Mouse (Mus musculus) hindbrain, embryonic 12.5 days (tissue): ENCODE measurements at regions not wholly inside any gene's neighbourhood (a gene's known extent, or its start where the extent isn't known, plus 50 kb on each side); places are given as distances from the start of the nearest gene placed in this dataset.
"Not testable (repeated sequence)": the region's sequence is repeated elsewhere in the genome, so short reads cannot be mapped to it uniquely, and the experiment has no call there.

Experiments
- ATAC-seq: fragments of 200-750 bp; cut with Nextera tagmentation; 2 replicates; pipeline ENCODE4 v1.8.0; 2017; ENCODE audit warnings: moderate TSS enrichment; ENCODE audit not compliant: low FRiP score
- H3K27ac ChIP-seq: fragments of 300-500 bp; sonication (generic); 2 replicates; pipeline ENCODE4 v1.5.1; 2016; ENCODE audit warnings: mild to moderate bottlenecking
- H3K27me3 ChIP-seq: fragments of 300-500 bp; sonication (generic); 2 replicates; pipeline ENCODE4 v1.6.1; 2016; ENCODE audit warnings: mild to moderate bottlenecking
- H3K36me3 ChIP-seq: fragments of 300-500 bp; sonication (generic); 2 replicates; pipeline ENCODE4 v1.6.1; 2016; ENCODE audit warnings: mild to moderate bottlenecking
- H3K4me1 ChIP-seq: fragments of 300-500 bp; sonication (generic); 2 replicates; pipeline ENCODE4 v1.6.1; 2016
- H3K4me2 ChIP-seq: fragments of 300-500 bp; sonication (generic); replicated peaks from 2 replicates; pipeline ENCODE4 v1.6.1; 2016; ENCODE audit warnings: mild to moderate bottlenecking
- H3K4me3 ChIP-seq: fragments of 300-500 bp; sonication (generic); 2 replicates; pipeline ENCODE4 v1.5.1; 2016; ENCODE audit warnings: mild to moderate bottlenecking
- H3K9ac ChIP-seq: fragments of 300-500 bp; sonication (generic); 2 replicates; pipeline ENCODE4 v1.6.1; 2016; ENCODE audit warnings: mild to moderate bottlenecking, moderate library complexity
- H3K9me3 ChIP-seq: fragments of 300-500 bp; sonication (generic); replicated peaks from 2 replicates; pipeline ENCODE4 v1.6.1; 2016; ENCODE audit warnings: mild to moderate bottlenecking
- WGBS: fragments of 180-500 bp; shearing (Covaris S2); methylation state at CpG from one replicate; pipeline ENCODE4 v1.1.7; 2016; 5-methylcytosine and 5-hydroxymethylcytosine counted together

GRCm38 (mm10) chr1:149129767-149130287, 831.3 kb downstream of the Pla2g4a start:
- no peaks in the 10 kb centered on the region for H3K27me3 ChIP-seq
- whole genome bisulfite sequencing: 75% methylated on average over 2 of the region's 2 CpGs

GRCm38 (mm10) chr1:149129138-149129537, 832.0 kb downstream of the Pla2g4a start:
- Histone ChIP-seq H3K36me3 (no peaks in the 10 kb centered on the region), H3K4me2 (no peak overlapping the region), H3K9me3 (no peaks in the 10 kb centered on the region), H3K27ac (no peak overlapping the region), H3K4me3 (no peak overlapping the region), H3K4me1 (no peaks in the 10 kb centered on the region), H3K9ac (no peak overlapping the region), H3K27me3 (no peaks in the 10 kb centered on the region)
- ATAC-seq: no peak

More at GRCm38 (mm10) chr1:149129767-149130287, 831.3 kb downstream of the Pla2g4a start:
- Histone ChIP-seq H3K4me1 (no peaks in the 10 kb centered on the region), H3K9ac (no peak overlapping the region), H3K9me3 (no peaks in the 10 kb centered on the region), H3K4me2 (no peak overlapping the region), H3K36me3 (no peaks in the 10 kb centered on the region), H3K4me3 (no peak overlapping the region), H3K27ac (no peak overlapping the region)
- ATAC-seq: no peak

- ATAC-seq: no peak
- H3K27me3 ChIP-seq: no peaks in the 10 kb centered on the region
- H3K4me2 ChIP-seq: no peak overlapping the region
- H3K9ac ChIP-seq: no peak overlapping the region
- WGBS: 83% methylated on average over 1 of the region's 1 CpGs
- no peaks in the 10 kb centered on the region for H3K9me3 ChIP-seq
- H3K27ac ChIP-seq: no peak overlapping the region
- no peaks in the 10 kb centered on the region for H3K36me3 ChIP-seq
- no peaks in the 10 kb centered on the region for H3K4me1 ChIP-seq
- no peak overlapping the region for H3K4me3 ChIP-seq
Measured at GRCm38 (mm10) chr1:149127709-149128108, 833.4 kb downstream of the Pla2g4a start.

DNA sequence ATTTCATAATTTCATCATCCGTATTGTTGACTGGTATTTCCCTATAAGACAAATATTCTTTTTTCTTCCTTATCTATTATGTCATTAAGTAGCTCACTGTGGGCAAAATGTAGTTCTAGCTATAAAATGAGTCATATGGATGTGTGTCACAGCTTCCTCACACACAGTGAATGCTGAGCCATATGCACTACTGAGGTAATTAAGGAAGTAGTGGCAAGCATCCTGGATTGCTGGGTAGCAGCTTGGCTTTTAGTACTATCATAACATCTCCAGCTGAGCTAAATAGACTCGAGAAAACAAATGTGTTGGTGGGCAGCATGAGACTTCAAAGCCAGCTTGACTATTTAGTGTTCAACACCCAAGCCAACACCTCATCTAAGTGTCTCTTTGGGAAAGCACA, 857.7 kb downstream of the Pla2g4a start:
- H3K27ac ChIP-seq: no peak overlapping the region
- H3K4me3 ChIP-seq: no peak overlapping the region
- H3K4me2 ChIP-seq: no peak overlapping the region
- no peaks in the 10 kb centered on the region for H3K9me3 ChIP-seq
- no peak overlapping the region for H3K9ac ChIP-seq
- no peaks in the 10 kb centered on the region for H3K4me1 ChIP-seq
- H3K27me3 ChIP-seq: no peaks in the 10 kb centered on the region
- ATAC-seq: no peak
- 82% methylated on average over 2 of the region's 2 CpGs for WGBS
- no peaks in the 10 kb centered on the region for H3K36me3 ChIP-seq

DNA sequence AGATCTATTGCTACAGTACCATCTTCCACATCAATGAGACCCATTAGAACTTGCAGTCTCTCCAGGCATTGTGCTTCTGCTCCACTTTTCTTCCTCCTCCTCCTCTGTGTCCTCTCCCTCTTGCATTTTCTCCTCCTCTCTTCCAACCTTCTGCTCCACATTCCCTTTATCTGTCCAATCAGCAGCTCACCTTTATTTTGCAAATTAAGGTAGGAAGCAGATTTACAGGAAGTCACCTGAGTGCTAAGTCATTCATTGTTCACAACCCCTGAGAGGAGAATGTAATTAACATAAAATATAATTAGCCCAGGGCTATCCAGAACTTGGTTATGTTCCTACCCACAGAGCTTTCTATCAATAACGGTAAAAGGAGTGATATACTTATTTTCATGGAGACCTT, 863.7 kb downstream of the Pla2g4a start:
- WGBS: 85% methylated on average over 1 of the region's 1 CpGs
- ATAC-seq: no peak

DNA sequence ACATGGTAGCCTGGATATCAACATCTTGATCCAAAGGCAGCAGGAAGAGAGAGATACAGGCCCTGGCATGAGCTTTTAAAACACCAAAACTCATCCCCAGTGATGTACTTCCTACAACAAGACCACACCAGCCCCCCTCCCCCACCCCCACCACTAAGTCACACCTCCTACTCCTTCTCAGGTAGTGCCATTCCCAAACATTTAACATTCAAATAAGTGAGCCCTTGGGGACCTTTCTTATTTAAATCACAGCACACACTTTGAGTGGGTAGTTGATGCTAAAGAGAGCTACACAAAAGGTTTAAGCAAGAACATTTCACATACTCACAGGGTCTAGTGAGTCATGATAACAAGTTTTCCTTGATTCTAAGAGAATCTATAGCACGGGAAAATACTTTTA, 886.4 kb downstream of the Pla2g4a start:
- Histone ChIP-seq H3K9me3 (no peaks in the 10 kb centered on the region), H3K27ac (no peak overlapping the region), H3K27me3 (no peaks in the 10 kb centered on the region), H3K4me1 (no peaks in the 10 kb centered on the region), H3K9ac (no peak overlapping the region), H3K36me3 (no peaks in the 10 kb centered on the region), H3K4me3 (no peak overlapping the region), H3K4me2 (no peak overlapping the region)
- 74% methylated on average over 1 of the region's 1 CpGs for WGBS
- ATAC-seq: no peak

More for the DNA sequence above, 863.7 kb downstream of the Pla2g4a start:
- no peak overlapping the region for H3K4me2 ChIP-seq
- H3K9ac ChIP-seq: no peak overlapping the region
- no peaks in the 10 kb centered on the region for H3K27me3 ChIP-seq
- H3K27ac ChIP-seq: no peak overlapping the region
- no peaks in the 10 kb centered on the region for H3K9me3 ChIP-seq
- H3K4me3 ChIP-seq: no peak overlapping the region
- no peaks in the 10 kb centered on the region for H3K4me1 ChIP-seq
- H3K36me3 ChIP-seq: no peaks in the 10 kb centered on the region

DNA sequence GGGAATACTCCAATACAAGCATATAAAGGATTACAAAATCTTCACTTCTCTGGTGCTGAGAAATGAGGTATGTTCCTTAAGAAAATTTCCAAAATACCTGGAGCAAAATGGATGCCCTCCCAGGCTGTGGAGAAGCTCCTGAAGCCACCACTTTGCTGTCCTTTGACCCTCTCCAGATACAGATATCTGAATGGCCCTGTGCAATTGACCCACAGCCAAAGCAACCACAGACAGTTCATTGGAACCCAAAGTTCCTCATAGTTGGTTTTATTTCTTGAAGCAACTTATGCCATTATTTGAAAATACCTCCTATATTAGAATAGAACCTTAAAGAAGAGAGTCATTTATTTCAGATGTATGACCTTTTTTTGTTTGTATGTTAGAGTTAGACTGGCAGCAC, 891.5 kb downstream of the Pla2g4a start:
- ATAC-seq: no peak
- H3K9ac ChIP-seq: no peak overlapping the region
- no peaks in the 10 kb centered on the region for H3K9me3 ChIP-seq

GRCm38 (mm10) chr1:149063011-149063410, 898.1 kb downstream of the Pla2g4a start:
- not testable (repeated sequence) for H3K4me1 ChIP-seq, H3K9ac ChIP-seq, H3K4me2 ChIP-seq, H3K27ac ChIP-seq, H3K27me3 ChIP-seq, H3K4me3 ChIP-seq, H3K9me3 ChIP-seq, ATAC-seq, H3K36me3 ChIP-seq
- WGBS: 93% methylated on average over 3 of the region's 3 CpGs

More for the DNA sequence above, 891.5 kb downstream of the Pla2g4a start:
- H3K4me1 ChIP-seq: no peaks in the 10 kb centered on the region
- no peaks in the 10 kb centered on the region for H3K27me3 ChIP-seq
- no peak overlapping the region for H3K4me2 ChIP-seq
- H3K36me3 ChIP-seq: no peaks in the 10 kb centered on the region
- no peak overlapping the region for H3K27ac ChIP-seq
- no peak overlapping the region for H3K4me3 ChIP-seq

DNA sequence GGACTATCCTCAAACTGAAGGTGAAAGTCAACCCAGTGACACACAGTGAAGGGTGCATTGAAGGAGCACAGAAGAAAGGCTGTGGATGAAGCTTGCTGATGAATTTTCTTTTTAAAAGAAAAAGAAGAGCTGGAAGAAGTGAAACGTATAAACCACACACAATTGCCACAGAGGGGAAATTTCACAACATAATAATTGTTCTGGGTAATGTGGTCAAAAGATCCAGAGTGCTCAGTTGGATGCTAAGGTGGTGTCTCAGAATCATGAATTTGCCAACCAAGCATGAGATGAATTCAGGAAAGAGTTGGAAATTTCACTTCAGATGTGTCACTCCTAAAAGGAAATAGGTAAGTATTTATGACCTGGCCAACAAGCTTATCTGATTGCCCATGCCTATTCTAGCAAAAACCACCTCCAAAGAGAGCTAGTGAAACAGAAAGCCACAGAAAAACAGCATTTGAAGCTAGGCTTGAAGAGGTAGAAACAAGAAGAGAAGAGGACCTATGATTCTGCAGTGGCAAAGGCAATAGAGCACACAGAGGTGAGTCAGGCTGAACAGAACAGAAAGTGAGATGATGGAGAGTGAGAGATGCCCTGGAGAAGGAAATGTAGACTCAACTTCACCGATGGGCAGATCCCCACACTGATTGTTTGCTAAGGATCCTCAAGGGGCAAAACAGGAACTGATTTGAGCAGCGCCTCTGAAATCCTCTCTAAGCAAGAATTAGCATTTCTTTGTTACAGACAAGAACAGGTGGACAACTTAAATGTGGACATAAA, 922.7 kb downstream of the Pla2g4a start:
- Histone ChIP-seq H3K9ac (no peak overlapping the region), H3K4me2 (no peak overlapping the region), H3K27ac (no peak overlapping the region), H3K4me1 (no peaks in the 10 kb centered on the region), H3K36me3 (no peaks in the 10 kb centered on the region), H3K4me3 (no peak overlapping the region), H3K27me3 (no peaks in the 10 kb centered on the region), H3K9me3 (no peaks in the 10 kb centered on the region)
- WGBS: 82% methylated on average over 3 of the region's 3 CpGs
- ATAC-seq: no peak

DNA sequence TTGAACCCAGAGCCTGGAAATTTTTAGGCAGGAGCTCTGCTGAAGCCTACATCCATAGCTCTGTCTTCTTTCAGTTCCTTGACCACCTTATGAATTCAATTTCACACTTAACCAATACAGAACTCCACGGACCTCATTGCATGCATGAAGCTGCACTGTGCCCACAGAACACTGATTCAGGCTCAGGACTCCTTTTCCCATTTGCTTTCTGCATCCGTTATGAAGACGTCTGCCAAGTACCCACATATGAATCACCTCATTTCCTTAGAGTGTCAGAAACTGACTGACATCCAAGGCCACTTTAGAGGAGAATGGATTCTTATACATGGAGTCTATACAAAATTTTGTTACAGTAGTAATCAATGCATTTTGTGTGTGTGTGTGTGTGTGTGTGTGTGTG, 932.8 kb downstream of the Pla2g4a start:
- Histone ChIP-seq H3K4me3 (no peak overlapping the region), H3K9ac (no peak overlapping the region), H3K4me2 (no peak overlapping the region), H3K36me3 (no peaks in the 10 kb centered on the region), H3K27me3 (no peaks in the 10 kb centered on the region), H3K9me3 (no peaks in the 10 kb centered on the region), H3K27ac (no peak overlapping the region), H3K4me1 (no peaks in the 10 kb centered on the region)
- ATAC-seq: no peak
- WGBS: 87% methylated on average over 3 of the region's 3 CpGs

- no peak overlapping the region for H3K4me3 ChIP-seq
- 0 out of 2 replicates have a peak, but pooled peaks have one; percentile 64 for ATAC-seq
- no peak overlapping the region for H3K27ac ChIP-seq
- no peaks in the 10 kb centered on the region for H3K4me1 ChIP-seq
- H3K27me3 ChIP-seq: no peaks in the 10 kb centered on the region
- no peak overlapping the region for H3K9ac ChIP-seq
- no peak overlapping the region for H3K4me2 ChIP-seq
- no peaks in the 10 kb centered on the region for H3K36me3 ChIP-seq
- H3K9me3 ChIP-seq: no peaks in the 10 kb centered on the region
Measured at GRCm38 (mm10) chr1:149021734-149022133, 939.4 kb downstream of the Pla2g4a start.

DNA sequence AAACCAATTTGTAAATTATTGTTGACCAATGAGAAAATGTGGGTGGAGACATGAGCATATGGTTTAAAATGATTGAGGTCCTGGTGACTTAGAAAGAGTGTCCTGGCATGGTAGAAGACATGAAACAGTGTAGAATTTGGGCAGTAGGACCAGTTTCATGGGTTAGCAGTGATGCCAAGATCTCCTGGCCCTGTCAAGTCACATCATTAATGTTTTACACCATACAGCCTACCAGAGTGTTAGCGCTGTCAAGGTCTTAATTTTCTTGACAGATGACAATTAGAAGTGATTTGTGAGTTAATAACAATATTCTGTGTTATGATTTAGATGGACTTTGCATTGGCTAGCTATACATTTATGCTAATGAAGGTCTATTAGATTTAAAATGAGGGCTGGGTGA, 939.8 kb downstream of the Pla2g4a start:
- Histone ChIP-seq H3K4me1 (no peaks in the 10 kb centered on the region), H3K9me3 (no peaks in the 10 kb centered on the region), H3K36me3 (no peaks in the 10 kb centered on the region), H3K9ac (no peak overlapping the region), H3K27ac (no peak overlapping the region), H3K4me3 (no peak overlapping the region), H3K4me2 (no peak overlapping the region), H3K27me3 (no peaks in the 10 kb centered on the region)
- 91% methylated on average over 1 of the region's 1 CpGs for WGBS
- ATAC-seq: peak; percentile 66

- Histone ChIP-seq H3K36me3 (no peaks in the 10 kb centered on the region), H3K9me3 (no peaks in the 10 kb centered on the region), H3K9ac (no peak overlapping the region), H3K4me1 (no peaks in the 10 kb centered on the region), H3K4me3 (no peak overlapping the region), H3K4me2 (no peak overlapping the region), H3K27me3 (no peaks in the 10 kb centered on the region), H3K27ac (no peak overlapping the region)
- WGBS: 84% methylated on average over 4 of the region's 4 CpGs
- ATAC-seq: no peak
Measured at GRCm38 (mm10) chr1:149014559-149014958, 946.5 kb downstream of the Pla2g4a start.
